Mouse (Mus musculus) neural tube, embryonic 10.5 days (tissue): ENCODE results near the gene Ly75.

Experiments used
- DNase-seq: peaks from one replicate; pipeline ENCODE4 v3.0.0-alpha.2; 2017; ENCODE audit warnings: low spot score; ENCODE audit errors: extremely low spot score

Ly75 gene

DNA sequence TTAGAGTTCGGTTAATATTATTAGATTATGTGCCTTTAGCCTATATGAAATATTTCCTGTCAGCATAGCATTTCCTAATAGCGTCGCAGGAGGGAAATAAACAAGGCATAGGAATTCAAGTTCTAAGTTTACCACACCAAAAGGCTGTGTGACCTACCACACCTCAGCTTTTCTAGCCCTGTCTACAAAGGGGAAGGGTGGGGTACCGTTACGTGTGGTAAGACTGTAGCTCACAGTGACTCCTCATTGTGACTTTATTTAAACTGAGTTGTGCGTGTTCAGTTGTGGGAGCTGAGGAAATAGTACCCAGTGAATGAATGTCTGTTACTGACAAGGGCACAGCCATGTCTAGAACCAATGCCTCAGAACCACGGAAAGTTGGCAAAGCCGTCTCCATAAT lies 8.0 kb downstream of the Ly75 start:
- no peak for DNase-seq

DNA sequence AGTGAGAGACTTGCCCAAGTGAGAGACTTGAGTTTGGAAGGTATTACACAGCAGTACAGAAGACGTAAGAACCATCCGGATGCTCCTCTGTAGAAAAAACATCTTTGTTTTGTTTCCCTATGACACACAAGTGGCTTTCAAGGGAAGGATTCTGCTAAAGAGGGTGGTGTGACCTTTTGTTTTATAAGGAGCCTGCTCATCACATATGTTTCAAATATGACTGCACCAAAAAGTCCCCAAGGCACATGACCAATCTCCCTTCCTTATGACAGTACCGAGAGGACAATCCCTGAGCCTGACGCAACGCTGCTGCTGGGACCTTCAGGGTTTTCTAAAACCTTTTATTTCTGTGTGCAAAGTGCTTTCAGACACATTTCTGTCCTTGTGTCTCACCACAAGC lies 12.9 kb downstream of the Ly75 start:
- DNase-seq = no peak

DNA sequence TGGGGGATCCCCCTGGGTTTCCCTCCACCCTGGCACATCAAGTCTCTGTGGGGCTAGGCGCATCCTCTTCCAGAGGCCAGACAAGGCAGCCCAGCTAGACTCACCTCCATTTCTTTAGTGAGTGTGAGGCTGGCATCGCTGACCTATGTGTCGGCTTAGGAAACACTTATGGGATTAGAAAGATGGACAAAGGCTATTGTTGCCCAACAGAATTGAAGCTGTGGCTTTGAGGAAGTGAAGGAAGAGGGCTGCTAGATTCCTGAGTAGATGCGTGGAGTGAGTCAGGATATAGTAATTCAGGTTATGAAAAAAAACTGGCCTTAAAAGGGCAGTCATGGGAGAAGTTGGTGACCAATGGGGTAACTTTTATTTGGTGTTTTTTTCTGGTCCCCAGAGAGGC lies 13.6 kb downstream of the Ly75 start:
- no peak for DNase-seq

DNA sequence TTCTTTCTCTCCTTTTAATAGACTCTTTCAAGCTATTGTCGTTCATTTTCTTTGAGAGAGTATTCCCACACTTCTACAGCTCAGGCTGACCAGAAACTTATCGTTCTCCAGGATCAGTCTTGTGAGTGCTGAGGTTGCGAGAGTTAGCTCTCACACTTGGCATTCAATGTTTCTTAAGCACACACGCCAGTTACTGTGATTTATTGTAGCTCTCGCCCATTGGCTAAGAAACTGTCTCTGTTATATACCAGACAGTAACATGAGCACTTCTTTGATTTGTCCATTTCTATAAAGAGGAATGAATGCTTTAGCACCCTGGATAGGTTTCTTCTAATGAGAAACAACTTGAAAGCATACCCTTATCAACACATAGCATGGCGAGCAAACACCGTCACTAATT lies 15.2 kb downstream of the Ly75 start:
- no peak for DNase-seq

DNA sequence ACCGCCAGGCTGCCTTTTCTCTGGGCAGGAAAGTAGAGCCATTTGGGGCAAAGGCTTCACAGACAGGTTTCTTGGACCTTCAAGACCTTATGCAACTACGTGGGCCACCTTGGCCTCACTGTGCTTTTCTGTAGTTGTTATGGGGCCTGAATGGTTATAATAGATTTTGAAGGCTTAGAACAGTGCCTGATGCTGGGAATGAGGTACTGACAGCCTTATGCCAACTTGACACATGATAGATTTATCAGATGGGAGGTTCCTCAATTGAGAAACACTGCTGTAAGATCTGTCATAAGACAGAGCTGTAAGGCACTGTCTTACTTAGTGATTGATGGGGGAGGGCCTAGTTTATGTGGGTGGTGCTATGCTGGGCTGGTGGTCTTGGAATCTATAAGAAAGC lies 15.9 kb downstream of the Ly75 start:
- no peak for DNase-seq

DNA sequence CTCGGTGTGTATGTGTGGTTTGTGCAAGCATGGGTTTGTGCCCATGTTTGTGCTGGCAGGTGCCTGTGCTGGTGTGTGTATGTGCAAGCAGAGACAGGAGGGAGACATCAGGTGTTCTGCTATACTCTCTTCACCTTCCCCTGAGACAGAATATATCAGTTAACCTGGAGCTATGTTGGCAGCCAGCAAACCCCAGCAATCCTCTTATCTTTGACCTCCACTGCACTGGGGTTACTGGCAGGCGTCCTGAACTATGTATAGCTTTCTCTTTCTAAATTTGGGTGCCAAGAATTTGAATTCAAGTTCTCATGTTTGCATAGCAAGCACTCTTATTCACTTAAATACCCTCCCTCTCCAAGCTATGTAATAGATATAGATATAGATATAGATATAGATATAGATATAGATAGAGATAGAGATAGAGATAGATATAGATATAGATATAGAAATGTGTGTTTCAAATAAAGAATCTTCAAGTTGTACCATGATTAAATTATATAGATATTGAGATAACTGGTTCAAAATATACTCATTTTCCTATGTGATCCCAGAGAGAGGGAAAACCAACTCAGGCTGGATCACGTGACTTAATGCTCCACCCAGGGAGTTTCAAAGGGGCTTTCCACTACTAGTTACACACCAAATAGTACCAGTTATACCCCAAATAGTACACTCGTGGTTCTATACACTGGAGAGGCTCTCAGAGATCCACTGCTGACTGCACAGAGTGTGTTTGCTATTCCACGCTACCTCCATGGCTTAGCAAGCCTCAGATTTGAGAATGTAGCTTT lies 17.1 kb downstream of the Ly75 start:
- DNase-seq = no peak

DNA sequence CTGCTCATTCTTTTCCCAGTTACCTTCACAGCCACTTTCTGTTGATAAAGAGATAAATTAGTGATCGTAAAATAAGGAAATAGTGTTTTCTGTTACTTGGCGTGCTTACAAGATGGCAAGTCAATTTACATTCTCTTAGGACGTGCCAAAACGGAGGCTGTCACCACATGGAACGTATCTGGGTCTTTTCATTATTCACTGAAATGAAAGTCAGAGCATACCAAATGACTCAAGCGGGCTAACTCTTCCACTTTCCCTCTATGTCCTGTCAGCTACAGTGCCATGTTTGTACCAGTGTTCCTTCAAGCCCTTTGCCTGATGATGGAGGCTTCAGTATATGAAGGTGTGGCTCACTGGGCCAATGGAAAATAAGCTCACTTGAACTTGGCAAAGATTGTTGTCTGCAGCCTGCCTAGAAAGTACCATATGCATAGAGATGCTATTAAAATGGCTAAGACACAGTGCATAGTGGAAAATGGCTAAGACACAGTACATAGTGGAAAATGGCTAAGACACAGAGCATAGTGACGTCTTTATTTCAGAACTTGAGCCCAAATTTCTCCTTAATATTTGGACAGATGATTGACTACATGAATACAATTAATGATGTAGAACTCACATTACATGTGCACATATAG lies 17.8 kb downstream of the Ly75 start:
- DNase-seq = no peak

DNA sequence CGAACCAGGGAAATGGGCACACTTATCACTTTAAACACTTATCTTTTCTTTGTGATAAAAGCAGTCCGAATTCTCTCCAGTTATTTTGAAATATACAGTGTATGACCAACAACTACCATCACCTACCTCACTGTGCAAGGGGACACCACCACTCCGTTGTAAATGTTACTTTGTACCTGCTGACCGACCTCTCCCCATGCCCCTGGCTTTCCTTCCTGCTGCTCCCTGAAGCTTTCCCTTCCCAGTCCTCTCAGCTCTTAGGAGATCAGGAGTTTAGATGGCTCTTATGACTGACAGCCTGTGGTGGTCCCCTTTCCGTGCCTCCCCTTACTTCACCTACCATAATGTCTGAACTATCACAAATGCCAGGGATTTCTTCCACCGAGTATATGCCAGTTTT lies 21.0 kb downstream of the Ly75 start:
- no peak for DNase-seq

DNA sequence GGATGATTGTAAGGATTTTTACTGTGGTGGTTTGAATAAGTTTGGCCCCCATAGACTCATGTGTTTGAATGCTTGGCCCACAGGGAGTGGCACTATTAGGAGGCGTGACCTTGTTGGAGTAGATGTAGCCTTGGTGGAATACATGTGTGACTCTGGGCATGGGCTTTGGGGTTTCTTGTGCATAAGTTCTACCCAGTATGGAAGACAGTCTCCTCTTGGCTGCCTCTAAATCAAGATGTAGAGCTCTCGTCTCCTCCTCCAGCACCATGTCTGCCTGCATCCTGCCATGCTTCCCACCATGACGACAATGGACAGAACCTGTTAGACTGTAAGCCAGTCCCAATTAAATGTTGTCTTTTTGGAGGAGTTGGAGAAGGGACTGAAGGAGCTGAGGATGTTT lies 23.3 kb downstream of the Ly75 start:
- DNase-seq = no peak

DNA sequence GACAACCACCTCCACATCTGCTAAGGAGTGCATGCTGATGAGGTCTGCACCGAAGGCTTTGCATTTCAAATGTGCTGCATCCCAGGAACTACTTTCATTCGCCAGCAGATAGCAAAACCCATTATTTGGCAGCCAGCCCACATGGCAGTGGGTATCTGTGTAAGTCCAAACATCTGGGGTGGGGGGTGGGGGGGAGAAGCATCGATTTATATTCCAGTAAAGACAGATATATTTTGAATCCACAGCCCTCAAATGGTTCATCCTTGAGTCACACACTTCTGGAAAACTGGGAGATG lies 27.8 kb downstream of the Ly75 start:
- no peak for DNase-seq

DNA sequence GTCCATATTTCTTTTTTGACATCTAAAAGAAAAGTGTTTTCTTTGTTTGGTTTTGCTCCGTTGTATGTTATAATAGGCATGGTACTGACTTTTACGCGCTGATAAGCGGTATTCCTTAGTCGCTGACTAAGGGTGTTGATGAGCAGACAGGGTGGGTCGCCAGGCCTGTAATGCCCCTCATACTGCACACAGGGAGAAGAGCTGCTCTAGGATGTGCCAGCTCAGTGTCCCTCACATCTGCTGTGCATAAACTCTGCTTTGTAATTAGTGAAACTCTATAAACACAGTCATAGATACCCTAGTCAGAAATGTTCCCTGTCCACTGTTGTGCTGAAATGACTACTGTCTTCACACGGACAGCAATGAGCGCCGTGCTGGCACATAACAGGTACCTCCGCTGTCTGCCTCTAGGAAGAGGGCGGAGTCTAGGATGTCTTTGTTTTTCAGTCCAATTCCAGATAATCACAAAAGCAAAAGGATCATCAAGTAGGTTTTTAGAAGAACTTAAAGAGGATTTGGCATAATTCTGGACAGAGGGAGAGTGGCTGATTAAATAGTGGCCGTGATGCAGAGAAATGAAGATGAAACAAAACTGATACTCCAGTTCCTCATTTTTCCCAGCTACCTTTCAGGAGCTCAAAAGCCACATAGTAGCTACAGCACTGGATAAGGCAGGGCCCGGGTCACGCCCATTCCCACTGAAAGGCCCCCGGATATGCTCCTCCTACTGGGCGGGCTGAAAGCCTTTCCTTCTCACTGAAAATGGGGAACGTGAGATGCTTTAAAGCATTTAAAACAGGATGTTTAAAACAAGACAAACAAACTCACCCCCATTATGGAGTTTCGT lies 28.3 kb downstream of the Ly75 start:
- no peak for DNase-seq

DNA sequence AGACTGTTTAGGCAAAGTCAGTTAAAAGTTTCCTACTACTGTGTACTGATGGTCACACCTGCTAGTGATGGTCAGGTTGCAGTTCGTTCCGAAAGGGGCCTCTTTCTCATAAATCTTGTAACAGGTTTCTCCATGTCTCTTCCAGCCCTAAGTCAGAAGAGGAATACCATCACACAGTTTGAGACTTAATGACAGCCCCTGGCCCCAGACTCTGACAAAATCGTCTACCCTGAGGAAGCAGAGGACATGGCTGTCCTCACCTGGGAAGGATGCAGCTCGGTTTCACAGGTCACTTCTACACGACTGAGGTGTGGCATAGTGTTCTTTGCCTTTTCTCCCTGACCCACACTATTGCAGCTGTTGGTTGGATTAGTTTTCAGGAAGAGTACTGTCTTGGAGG lies 30.8 kb downstream of the Ly75 start:
- DNase-seq = no peak

DNA sequence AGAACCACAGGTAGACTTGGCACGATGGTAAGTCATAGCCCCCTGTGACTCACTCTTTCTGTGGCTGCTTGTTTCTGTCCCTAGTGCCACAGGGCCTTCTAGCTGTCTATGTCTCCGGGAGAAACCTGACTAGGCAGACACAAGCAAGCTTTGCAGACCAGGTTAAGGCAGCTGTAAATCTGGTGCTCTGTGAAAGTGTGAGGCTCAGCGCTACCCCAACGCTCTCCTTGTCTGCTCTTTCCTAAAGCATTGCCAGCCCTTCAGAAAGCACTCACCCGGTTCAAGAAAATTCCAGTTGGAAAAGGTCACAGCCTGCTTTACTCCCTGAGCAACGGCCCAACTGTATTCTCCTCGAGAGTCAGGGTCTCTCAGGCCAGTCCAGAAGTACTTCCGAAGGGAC lies 31.3 kb downstream of the Ly75 start:
- DNase-seq = no peak

DNA sequence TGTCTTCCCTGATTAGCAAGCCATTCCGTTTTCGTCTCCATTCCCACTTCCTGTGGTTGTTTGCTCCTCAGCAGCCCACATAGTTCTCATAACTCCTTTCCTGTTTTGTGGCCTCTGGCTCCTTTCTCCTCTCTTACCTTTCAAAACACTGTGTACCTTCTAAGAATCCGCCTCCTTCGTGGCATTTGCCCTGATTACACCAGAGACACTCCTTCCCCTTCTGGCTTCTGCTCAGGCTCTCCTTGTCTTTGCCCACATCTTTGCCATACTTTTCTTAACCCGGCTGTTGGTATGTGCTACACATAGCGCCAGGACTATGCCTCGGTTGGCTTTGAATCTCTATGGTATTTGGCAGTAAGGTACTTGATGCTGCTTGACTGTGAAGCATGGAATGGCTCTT lies 35.2 kb downstream of the Ly75 start:
- no peak for DNase-seq

DNA sequence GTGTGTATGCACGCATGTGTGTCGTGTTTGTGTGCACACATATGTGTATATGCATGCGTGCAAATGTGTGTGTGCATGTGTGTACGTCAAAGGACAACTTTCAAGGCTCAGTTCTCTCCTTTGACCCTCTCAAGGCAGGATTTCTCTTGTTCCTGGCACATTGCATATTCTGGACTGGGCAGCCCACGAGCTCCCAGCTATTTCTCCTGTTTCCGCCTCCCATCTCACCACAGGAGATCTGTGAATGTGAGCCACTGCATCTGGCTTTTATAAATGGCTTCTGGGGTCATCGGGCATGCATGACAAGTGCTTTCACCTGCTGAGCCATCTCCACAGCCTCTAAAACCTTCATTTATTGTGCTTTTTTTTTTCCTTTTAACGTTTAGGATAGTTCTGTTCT lies 36.6 kb downstream of the Ly75 start:
- DNase-seq = no peak

DNA sequence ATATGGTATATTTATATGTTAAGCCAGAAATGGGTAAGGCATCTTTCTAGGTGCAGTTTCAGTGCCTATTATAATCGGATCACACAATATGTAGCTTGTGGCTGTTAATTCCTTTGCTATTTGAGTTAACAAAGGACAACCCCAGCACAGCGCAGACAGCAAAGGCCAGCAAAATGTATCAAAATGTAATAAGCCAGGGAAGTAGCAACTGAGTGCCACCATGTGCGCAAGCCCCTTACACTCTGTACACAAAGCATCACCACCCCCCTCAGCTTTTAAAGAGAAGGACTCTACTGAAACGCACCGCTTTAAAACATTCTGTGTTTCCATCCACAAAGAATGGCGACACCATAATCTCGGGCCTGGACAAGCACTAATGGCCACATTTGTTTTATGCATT lies 37.4 kb downstream of the Ly75 start:
- no peak for DNase-seq

DNA sequence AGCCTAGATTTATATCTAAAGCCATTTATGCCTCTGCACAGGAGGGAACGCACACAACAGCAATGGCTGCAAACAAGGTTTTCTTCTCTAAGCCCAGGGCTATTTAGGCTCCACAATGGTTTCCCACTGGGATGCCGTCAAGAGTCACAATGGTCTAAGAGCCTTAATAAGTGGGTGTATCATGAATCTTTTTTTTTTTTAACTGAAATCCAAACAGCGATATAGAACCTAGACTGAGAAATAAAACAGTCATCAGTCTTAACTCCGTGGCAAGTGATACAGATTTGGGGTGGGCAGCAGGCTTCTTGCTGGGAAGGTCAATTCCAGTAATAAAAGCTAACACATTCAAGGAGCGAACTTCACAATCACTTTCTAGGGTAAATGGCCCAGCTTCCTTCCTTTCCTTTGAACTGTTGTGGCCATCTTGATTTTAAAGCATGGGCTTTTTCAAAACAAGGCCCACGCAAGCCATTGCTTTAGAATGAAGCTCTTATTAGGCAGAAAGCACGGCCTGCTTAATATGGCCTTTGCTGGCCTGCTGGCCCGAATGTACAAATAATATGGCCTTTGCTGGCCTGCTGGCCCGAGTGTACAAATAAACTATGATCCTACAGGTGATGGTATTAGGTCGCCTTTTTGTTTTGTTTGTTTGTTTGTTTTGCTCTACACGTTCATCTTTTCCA lies 39.4 kb downstream of the Ly75 start:
- DNase-seq = no peak

DNA sequence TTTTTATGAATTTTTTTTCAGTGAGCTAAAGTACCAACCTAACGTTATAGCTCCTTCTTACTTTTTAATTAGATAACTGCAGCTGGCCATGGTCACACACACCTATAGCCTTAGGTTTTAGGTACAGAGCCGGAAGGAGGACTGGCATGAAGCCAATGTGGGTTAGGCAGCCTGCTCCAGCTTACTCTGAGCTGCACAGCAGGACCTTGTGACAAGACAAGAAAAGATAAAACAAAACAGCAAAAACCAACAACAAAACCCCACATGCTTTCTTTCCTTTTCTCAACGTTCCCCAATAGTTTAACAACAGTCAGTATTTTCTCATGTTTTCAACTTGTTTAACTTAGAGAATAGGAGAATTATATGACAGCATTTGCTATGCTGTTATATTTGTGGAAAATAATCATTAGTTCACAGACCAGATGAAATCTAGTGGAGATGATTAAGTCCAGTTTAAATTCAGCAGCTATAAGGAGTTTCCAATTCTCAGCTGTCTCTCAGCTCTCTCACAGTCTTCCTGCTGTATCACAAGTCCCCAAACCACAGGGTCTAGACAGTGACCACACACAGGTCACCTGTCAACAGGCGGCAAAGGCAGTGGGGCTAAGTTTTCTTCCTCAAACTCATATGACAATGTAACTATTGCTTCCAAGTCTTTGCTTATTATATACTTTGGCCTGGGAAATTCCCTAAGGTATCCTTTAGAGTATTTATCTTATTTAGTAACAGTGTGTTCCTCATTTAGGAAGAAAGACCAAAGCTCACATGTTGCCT lies 40.8 kb downstream of the Ly75 start:
- DNase-seq = no peak

DNA sequence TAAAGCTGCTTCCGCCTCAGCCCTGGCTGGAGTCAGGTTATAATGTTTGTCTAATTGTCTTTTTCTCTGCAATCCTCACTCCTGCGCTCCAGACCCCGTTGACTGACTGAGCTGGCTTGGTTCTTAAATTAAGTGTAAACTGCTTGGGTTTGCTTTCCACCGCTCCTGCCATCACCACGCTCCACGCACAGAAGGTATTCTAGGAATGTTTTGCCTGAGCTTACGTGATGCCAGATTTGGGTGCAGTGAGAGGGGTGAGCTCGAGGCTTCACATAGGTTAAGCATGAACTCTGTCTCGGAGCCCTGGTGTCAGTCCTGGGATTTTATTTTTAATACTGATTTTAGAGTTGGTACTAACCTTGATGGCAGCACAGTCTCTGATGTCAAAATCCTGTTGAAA lies 45.2 kb downstream of the Ly75 start:
- no peak for DNase-seq

DNA sequence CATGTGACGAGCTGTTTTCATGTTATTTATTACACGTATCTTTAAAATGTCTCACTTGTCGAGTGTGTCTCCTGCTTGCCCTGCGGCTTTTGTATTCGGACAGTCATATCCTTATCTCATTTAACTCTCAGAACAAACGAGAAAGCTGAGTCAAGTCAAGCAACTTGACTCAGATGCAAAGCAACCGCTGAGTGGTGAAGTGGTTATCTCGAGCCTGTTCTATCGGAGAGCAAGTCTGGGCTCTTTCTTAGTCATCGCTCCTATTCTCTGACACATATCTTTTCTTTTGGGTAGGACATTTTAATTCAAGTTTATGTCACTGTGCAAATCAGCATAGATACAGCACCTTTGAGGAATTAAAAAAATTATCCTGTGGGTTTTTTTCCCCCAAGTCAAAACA lies 54.5 kb downstream of the Ly75 start:
- DNase-seq = no peak

DNA sequence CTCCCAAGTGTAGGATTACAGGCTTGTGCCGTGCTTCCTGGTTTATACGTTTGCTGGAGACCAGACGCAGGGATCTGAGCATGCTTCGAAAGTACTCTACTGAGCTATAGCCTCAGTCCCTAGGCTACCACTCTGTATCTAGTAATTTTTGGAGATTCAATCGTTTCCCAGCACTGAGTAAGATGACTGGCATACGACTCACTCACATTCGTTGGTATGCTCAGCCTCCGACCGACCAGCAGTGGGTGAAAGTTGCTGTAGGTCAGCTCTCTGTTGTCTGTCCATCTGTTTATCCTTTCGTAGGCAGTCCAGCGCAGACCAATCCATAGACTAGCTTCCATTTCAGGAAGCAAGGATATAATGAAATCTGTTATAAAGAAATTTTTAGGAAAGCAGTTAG lies 55.5 kb downstream of the Ly75 start:
- DNase-seq = no peak
